Mouse (Mus musculus): ENCODE results near the gene Ptprg. TPM values are rescaled to one million over a fixed set of nuclear protein-coding genes. Genes with fewer than 3 reads are reported as not detected.

The Ptprg gene
- polyA plus RNA-seq, 1 experiment from 2014 or later: 42.3 TPM

DNA sequence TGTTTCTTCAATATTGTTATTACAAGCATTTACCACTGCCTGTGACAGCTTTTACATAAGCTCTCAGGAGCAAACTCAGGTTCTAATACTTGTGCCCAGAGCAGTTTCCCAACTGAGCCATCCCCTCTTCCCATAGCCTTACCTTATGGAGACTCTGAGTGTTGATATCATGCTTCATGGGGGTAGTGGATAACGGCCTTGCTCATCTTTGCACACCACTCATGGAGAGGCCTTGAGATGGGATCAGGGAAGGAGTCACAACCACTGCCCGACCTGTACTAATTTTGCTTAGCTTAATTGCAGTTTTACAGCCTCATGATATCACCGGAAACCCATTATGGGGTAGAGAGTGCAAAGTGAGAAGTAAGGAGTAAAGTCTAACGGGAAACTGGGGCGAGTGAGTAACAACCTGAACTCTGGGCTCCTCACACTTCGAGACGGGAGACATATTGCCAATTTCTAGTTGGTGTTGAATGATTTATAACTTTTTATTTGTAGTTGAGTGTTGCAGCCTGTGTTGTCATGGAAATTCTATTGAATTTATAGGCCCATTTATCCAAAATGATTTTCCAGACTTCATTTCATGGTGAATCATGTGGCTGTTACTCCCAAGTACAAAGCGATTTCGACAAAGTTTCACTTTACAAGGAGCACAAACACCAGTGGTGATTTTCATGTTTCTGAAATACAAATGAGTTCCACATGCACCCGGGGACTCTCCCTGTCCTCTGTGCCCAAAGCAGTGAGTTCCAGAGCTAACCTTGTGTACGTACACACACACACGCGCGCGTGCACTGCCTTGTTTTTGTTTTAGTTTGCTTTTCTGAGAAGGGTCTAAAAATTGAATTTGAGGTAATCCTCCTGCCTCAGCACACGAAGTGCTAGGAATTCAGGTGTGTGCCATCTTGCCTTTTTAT, 472.7 kb downstream of the Ptprg start:
- H3K27ac ChIP-seq (ENCODE audit: low read depth, low read length): no peak overlapping the region
- no peak overlapping the region for H3K4me2 ChIP-seq (ENCODE audit: low read depth, low read length)
- H3K9me3 ChIP-seq (ENCODE audit: control insufficient read depth, low read length): no peaks in the 10 kb centered on the region
- no peaks in the 10 kb centered on the region for H3K36me3 ChIP-seq (ENCODE audit: control insufficient read depth, insufficient read depth, low read length)
- H3K9ac ChIP-seq (replicated peaks; ENCODE audit: low read depth, low read length): no peak overlapping the region
- ATAC-seq (ENCODE audit: low read depth): no peak
- H3K4me1 ChIP-seq (ENCODE audit: control insufficient read depth, insufficient read depth, low read length): no peaks in the 10 kb centered on the region
- no peaks in the 10 kb centered on the region for H3K27me3 ChIP-seq (ENCODE audit: control insufficient read depth, insufficient read depth, low read length)
- WGBS: 81% methylated on average over 16 of the region's 16 CpGs
- H3K4me3 ChIP-seq (ENCODE audit: low read depth, low read length): no peak overlapping the region

DNA sequence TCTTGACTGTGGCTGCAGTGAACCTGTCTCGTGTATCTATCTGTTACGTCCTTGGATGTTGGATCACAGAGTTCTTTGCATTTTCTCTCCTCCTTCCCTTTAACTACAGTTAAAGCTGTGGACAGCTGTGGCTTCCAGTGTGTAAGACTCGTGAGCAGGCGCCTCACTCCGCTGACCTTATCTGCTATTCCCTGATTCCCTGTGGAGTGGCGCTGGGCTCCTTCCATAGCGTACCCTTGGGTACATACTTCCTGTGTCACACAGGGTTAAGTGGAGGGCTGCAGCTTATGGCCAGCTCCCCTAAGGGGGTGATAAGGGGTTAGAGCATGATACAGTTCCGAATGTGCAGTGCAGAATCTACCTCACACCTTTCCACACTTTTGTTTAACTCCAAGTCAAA, 473.9 kb downstream of the Ptprg start:
- H3K4me3 ChIP-seq (ENCODE audit: low read depth, low read length): no peak overlapping the region
- H3K4me2 ChIP-seq (ENCODE audit: low read depth, low read length): no peak overlapping the region
- H3K9me3 ChIP-seq (ENCODE audit: control insufficient read depth, low read length): no peaks in the 10 kb centered on the region
- H3K9ac ChIP-seq (replicated peaks; ENCODE audit: low read depth, low read length): no peak overlapping the region
- H3K27ac ChIP-seq (ENCODE audit: low read depth, low read length): no peak overlapping the region
- no peaks in the 10 kb centered on the region for H3K4me1 ChIP-seq (ENCODE audit: control insufficient read depth, insufficient read depth, low read length)
- no peaks in the 10 kb centered on the region for H3K27me3 ChIP-seq (ENCODE audit: control insufficient read depth, insufficient read depth, low read length)
- WGBS: 72% methylated on average over 8 of the region's 8 CpGs
- ATAC-seq (ENCODE audit: low read depth): no peak
- H3K36me3 ChIP-seq (ENCODE audit: control insufficient read depth, insufficient read depth, low read length): no peaks in the 10 kb centered on the region

DNA sequence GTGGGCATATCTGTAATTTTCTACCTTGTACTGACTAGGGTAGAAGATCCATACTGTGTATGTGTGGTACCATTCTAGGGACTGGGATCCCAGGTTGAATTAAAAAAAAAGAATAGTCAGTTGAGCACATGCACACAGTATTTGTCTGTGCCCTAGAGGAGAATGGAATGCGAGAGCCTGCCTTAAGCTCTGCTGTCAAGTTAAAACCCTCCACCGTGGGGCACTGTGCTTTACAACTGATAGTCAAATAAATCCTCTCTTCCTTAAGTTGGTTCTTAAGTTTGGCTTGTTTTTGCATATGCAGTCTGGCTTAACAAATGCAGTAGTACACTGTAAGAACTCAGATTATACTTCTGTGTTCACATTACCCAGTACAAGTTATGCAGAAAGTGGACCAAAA, 476.6 kb downstream of the Ptprg start:
- no peak for ATAC-seq (ENCODE audit: low read depth)
- no peak overlapping the region for H3K4me2 ChIP-seq (ENCODE audit: low read depth, low read length)
- H3K27ac ChIP-seq (ENCODE audit: low read depth, low read length): no peak overlapping the region
- no peak overlapping the region for H3K9ac ChIP-seq (replicated peaks; ENCODE audit: low read depth, low read length)
- H3K36me3 ChIP-seq (ENCODE audit: control insufficient read depth, insufficient read depth, low read length): no peaks in the 10 kb centered on the region
- no peaks in the 10 kb centered on the region for H3K4me1 ChIP-seq (ENCODE audit: control insufficient read depth, insufficient read depth, low read length)
- no peaks in the 10 kb centered on the region for H3K27me3 ChIP-seq (ENCODE audit: control insufficient read depth, insufficient read depth, low read length)
- no peaks in the 10 kb centered on the region for H3K9me3 ChIP-seq (ENCODE audit: control insufficient read depth, low read length)
- WGBS: 82% methylated on average over 2 of the region's 2 CpGs
- H3K4me3 ChIP-seq (ENCODE audit: low read depth, low read length): no peak overlapping the region

GRCm38 (mm10) chr14:12036530-12037283, 483.4 kb downstream of the Ptprg start:
- Histone ChIP-seq H3K4me1 (ENCODE audit: control insufficient read depth, insufficient read depth, low read length) (no peaks in the 10 kb centered on the region), H3K9me3 (ENCODE audit: control insufficient read depth, low read length) (no peaks in the 10 kb centered on the region), H3K27ac (ENCODE audit: low read depth, low read length) (no peak overlapping the region), H3K27me3 (ENCODE audit: control insufficient read depth, insufficient read depth, low read length) (no peaks in the 10 kb centered on the region), H3K36me3 (ENCODE audit: control insufficient read depth, insufficient read depth, low read length) (no peaks in the 10 kb centered on the region), H3K4me3 (ENCODE audit: low read depth, low read length) (no peak overlapping the region), H3K9ac (replicated peaks; ENCODE audit: low read depth, low read length) (no peak overlapping the region), H3K4me2 (ENCODE audit: low read depth, low read length) (no peak overlapping the region)
- ATAC-seq (ENCODE audit: low read depth): no peak
- 91% methylated on average over 11 of the region's 11 CpGs for WGBS

DNA sequence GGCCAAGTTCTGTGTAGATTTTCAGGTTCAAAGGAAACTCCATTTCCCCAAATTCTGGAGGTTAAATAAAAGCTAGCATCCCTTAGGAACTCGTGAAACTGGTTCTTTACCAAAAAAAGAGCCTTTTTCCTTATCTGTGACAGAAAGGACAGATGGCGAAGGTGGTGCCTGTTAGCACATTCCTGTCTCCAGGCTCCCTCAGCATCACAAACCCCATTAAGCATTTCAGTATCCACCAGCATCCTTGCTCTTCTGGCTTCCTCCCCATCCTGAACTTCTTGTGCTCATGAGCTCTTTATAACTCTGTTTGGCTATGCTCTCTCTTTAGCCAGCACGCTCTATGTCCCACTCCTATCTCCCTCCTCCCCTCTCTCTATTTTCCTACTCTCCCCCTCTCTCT, 486.4 kb downstream of the Ptprg start:
- Histone ChIP-seq H3K27me3 (ENCODE audit: control insufficient read depth, insufficient read depth, low read length) (no peaks in the 10 kb centered on the region), H3K27ac (ENCODE audit: low read depth, low read length) (no peak overlapping the region), H3K36me3 (ENCODE audit: control insufficient read depth, insufficient read depth, low read length) (no peaks in the 10 kb centered on the region), H3K9ac (replicated peaks; ENCODE audit: low read depth, low read length) (no peak overlapping the region), H3K4me2 (ENCODE audit: low read depth, low read length) (no peak overlapping the region), H3K4me3 (ENCODE audit: low read depth, low read length) (no peak overlapping the region), H3K9me3 (ENCODE audit: control insufficient read depth, low read length) (no peaks in the 10 kb centered on the region), H3K4me1 (ENCODE audit: control insufficient read depth, insufficient read depth, low read length) (no peaks in the 10 kb centered on the region)
- 86% methylated on average over 3 of the region's 3 CpGs for WGBS
- ATAC-seq (ENCODE audit: low read depth): no peak

DNA sequence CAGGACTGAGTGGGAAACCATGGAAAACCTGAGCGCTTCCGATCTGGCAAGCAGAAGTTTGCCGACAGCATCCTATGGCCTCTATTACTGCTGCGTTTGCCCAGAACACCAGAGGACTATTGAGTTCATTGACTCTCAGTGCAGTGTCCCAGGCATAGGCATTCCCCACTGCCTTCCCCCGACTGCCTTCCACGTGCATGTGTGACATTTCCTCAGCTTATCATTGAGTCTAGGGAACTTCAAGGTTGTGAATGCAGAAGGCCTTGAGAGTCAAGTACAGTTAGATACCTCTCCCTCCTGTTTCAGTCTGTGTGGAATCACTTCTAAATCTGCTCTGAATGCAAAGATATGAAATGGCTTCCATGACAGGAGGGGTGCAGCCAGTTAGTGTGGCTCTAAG, 488.2 kb downstream of the Ptprg start:
- no peak for ATAC-seq (ENCODE audit: low read depth)
- H3K4me2 ChIP-seq (ENCODE audit: low read depth, low read length): no peak overlapping the region
- no peaks in the 10 kb centered on the region for H3K27me3 ChIP-seq (ENCODE audit: control insufficient read depth, insufficient read depth, low read length)
- no peak overlapping the region for H3K9ac ChIP-seq (replicated peaks; ENCODE audit: low read depth, low read length)
- no peak overlapping the region for H3K27ac ChIP-seq (ENCODE audit: low read depth, low read length)
- no peaks in the 10 kb centered on the region for H3K4me1 ChIP-seq (ENCODE audit: control insufficient read depth, insufficient read depth, low read length)
- 91% methylated on average over 6 of the region's 6 CpGs for WGBS
- H3K36me3 ChIP-seq (ENCODE audit: control insufficient read depth, insufficient read depth, low read length): no peaks in the 10 kb centered on the region
- no peak overlapping the region for H3K4me3 ChIP-seq (ENCODE audit: low read depth, low read length)
- no peaks in the 10 kb centered on the region for H3K9me3 ChIP-seq (ENCODE audit: control insufficient read depth, low read length)

GRCm38 (mm10) chr14:12046226-12046882, 493.0 kb downstream of the Ptprg start:
- no peaks in the 10 kb centered on the region for H3K9me3 ChIP-seq (ENCODE audit: control insufficient read depth, low read length)
- no peak overlapping the region for H3K27ac ChIP-seq (ENCODE audit: low read depth, low read length)
- no peaks in the 10 kb centered on the region for H3K4me1 ChIP-seq (ENCODE audit: control insufficient read depth, insufficient read depth, low read length)
- H3K36me3 ChIP-seq (ENCODE audit: control insufficient read depth, insufficient read depth, low read length): no peaks in the 10 kb centered on the region
- no peaks in the 10 kb centered on the region for H3K27me3 ChIP-seq (ENCODE audit: control insufficient read depth, insufficient read depth, low read length)
- no peak overlapping the region for H3K4me2 ChIP-seq (ENCODE audit: low read depth, low read length)
- no peak for ATAC-seq (ENCODE audit: low read depth)
- WGBS: 96% methylated on average over 3 of the region's 3 CpGs
- no peak overlapping the region for H3K9ac ChIP-seq (replicated peaks; ENCODE audit: low read depth, low read length)
- no peak overlapping the region for H3K4me3 ChIP-seq (ENCODE audit: low read depth, low read length)

DNA sequence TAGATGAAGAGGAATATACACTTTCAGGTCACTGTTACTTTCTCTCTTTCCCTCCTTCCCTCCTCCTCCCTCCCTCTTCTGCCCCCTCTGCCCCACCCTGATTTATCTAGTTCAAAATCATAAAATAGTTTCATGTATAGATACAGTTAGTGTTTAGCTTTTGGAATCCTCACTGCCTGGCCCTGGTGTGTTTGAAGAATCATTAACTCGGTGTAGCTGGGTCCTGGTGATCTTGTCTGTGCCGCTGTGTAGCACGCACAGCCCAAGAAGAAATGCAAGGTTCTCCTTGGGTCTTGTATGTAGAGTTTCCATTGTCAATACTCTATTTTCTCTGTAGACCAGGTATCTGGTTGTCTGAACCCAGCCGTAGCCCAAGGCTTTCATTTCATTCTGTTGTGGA, 494.3 kb downstream of the Ptprg start:
- no peak for ATAC-seq (ENCODE audit: low read depth)
- H3K9me3 ChIP-seq (ENCODE audit: control insufficient read depth, low read length): no peaks in the 10 kb centered on the region
- H3K4me2 ChIP-seq (ENCODE audit: low read depth, low read length): no peak overlapping the region
- no peaks in the 10 kb centered on the region for H3K4me1 ChIP-seq (ENCODE audit: control insufficient read depth, insufficient read depth, low read length)
- no peak overlapping the region for H3K4me3 ChIP-seq (ENCODE audit: low read depth, low read length)
- H3K36me3 ChIP-seq (ENCODE audit: control insufficient read depth, insufficient read depth, low read length): no peaks in the 10 kb centered on the region
- 97% methylated on average over 4 of the region's 4 CpGs for WGBS
- H3K27me3 ChIP-seq (ENCODE audit: control insufficient read depth, insufficient read depth, low read length): no peaks in the 10 kb centered on the region
- no peak overlapping the region for H3K9ac ChIP-seq (replicated peaks; ENCODE audit: low read depth, low read length)
- no peak overlapping the region for H3K27ac ChIP-seq (ENCODE audit: low read depth, low read length)

Data from neural tube, embryonic 14.5 days (tissue).